Mouse (Mus musculus) CD4-positive naive resting alpha-beta T cell, adult 76 days (primary cell): ENCODE results near the gene Trappc3l. TPM values are rescaled to one million over a fixed set of nuclear protein-coding genes. Genes with fewer than 3 reads are reported as not detected.

Experiments used
- total RNA-seq: library from RNA; stranded (reverse); gene quantifications from one replicate; pipeline ENCODE4 v1.2.4, GENCODE M21; 2023

Gene Trappc3l
- total RNA-seq = not detected

DNA sequence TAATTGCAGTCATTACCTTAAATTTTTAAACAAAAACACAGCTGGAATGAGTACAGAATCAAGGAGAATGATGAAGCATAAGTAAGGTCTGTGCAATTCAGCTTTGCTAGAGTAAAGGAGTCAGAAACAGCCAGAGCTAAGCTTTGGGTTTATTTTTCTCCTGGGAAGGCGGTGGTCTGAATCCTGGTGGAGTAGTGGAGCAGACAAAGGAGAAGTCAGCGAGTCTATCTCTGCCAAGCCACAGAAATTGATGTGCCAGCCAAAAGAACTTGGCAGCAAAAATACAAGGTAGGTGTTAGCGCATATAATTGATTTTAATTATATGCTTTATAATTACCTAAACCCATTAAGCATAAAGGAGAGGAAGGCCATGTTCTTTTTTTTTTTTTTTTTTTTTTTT, at the start of gene Trappc3l:
Gene Trappc3l, plus strand, starts transcription at position 197 of the 400 bp plus-strand sequence.

DNA sequence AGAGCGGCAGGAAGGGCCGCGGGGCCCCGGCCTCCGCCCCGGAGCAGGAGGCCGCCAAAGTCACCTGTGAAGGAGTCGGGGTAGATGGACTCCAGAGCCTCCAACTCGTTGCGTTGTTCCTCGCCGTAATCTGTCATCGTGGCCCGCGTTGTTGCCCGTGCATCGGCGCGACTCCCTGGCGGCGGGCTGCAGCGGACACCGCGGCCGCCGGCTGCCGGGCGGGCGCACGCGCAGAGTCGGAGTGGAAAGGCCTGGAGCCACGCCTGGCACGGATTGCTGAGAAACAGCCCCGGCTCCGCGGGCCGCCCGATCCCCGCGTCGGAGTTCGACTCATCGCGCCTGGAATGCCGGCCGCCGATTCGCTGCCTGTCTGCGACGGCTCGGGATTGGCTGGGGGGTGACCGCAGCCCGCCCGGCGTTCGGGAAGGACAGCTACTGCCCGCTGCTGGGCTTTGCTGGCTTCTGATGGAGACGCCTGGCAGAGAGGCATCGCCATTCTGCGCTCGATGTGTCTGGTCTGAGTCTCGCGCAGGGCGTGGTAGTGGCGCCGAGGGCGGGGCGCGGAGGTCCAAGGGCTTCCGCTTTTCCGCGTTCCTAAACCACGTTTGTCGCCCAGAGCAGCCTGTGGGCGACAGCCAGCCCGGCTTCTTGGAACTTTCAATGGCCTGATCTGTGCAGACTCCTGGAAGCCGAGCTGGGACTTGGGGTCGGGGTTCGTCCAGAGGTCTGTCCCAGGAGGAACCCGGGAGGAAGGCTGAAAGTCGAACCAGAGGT, 17.9 kb upstream of the Trappc3l start, which contains the start of gene Rwdd1:
Gene Rwdd1, minus strand, starts transcription at position 323 of the 774 bp plus-strand sequence.

DNA sequence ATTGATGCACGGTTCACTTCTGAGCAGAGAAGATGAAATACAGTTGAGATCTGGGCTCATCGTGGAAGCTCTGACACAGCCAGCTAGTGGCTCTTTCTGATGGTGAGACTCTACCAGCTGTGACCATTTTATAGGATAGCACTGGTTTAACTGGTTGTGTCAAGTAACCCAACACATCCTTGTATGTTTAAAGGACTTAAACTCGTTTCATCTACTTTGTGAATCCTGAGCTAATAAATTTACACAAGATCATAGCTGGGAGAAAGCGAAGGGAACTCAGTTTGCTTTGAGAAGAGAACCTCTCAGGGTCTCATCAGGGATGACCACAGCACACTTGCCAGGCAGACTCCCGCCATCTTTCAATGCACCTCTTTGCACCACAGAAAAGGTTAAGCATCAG, 6.8 kb downstream of the Trappc3l start, which contains the start of gene Calhm4:
Gene Calhm4, minus strand, starts transcription at position 101 of the 400 bp plus-strand sequence.

DNA sequence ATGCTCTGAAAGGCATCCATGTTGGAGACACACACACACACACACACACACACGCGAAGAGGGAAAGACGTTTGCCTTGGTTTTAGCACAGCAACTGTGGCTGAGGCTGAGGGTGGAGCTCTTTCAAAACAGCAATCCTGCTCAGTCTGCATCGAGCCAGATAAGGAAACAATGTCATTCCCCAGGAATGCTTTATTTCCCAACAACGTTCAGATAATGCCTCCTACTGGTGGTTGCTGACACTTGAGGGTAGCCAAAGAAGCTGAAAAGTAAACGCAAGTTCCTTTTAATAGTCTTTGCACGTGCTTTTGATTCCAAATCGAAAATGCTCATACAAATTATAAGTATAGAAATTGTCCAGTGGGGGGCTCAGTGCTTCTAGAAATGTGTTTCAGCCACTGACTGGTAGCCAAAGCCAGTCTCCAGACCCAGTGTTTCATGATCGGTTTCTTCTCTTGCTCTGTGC, 59.1 kb downstream of the Trappc3l start, which contains the start of gene Calhm5:
Gene Calhm5, minus strand, starts transcription at position 102 of the 466 bp plus-strand sequence.

DNA sequence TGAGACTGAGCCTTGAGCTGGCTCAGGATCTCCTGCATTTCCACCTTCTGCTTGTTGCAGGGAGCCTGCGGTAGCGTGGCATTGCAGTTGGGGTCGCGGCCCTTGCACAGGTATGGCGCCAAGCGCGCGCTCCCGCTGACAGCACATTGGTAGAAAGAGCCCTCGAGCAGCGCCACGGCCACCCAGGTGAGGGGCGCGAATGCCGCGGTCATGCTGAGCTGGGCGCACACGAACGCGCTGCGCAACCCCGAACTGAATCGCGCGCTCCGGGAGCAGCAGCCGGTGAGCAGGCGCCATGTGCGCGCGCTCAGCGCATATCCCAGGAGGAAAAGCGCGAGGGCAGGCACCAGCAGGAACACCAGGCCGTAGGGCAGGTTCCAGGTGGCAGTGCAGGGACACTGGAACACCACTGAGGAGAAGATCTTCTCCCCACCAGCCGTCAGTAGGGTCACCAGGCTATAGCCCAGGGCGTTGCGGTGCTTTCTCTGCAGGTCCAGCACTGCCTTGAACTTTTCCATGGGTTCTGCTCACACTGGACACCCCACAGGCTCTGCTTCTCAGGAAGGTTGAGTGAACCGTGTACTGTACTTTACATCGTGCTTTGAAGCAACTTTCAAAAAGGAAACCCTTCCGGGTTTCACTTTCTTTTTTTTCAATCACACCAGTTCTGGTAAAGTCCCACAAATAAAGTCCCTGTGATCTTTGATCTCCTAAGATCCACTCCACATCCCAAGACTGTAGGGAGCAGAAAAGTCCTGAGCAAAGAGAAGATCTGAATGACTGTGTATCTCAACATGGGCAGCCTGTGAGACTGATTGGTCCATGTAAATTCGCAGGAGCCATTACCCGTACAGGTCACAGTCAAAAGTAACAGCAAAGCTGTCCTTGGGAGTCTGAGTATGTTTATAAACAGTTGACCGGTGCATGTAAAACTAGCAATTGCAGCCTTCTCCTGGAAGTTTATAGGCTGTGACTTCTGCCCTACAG, 90.3 kb downstream of the Trappc3l start, which contains the start of gene Calhm6:
Gene Calhm6, minus strand, starts transcription at position 593 of the 987 bp plus-strand sequence.

Other genes with a start within 250 kb of the Trappc3l start
- gene Sult3a1, start 179.9 kb upstream of the Trappc3l start, total RNA-seq = not detected
- gene Rsph4a, start 132.5 kb upstream of the Trappc3l start, total RNA-seq = not detected
- gene Zup1, start 86.3 kb upstream of the Trappc3l start, total RNA-seq = 73.0 TPM
- gene Rwdd1, start 18.0 kb upstream of the Trappc3l start, total RNA-seq = 51.9 TPM
- gene Calhm4, start 6.7 kb downstream of the Trappc3l start, total RNA-seq = not detected
- gene Calhm5, start 58.9 kb downstream of the Trappc3l start, total RNA-seq = not detected
- gene Calhm6, start 90.4 kb downstream of the Trappc3l start, total RNA-seq = 13.0 TPM
- gene Dse, start 170.1 kb downstream of the Trappc3l start, total RNA-seq = 10.3 TPM
- gene Tspyl1, start 244.6 kb downstream of the Trappc3l start, total RNA-seq = 113 TPM